In the genomic region with DNA sequence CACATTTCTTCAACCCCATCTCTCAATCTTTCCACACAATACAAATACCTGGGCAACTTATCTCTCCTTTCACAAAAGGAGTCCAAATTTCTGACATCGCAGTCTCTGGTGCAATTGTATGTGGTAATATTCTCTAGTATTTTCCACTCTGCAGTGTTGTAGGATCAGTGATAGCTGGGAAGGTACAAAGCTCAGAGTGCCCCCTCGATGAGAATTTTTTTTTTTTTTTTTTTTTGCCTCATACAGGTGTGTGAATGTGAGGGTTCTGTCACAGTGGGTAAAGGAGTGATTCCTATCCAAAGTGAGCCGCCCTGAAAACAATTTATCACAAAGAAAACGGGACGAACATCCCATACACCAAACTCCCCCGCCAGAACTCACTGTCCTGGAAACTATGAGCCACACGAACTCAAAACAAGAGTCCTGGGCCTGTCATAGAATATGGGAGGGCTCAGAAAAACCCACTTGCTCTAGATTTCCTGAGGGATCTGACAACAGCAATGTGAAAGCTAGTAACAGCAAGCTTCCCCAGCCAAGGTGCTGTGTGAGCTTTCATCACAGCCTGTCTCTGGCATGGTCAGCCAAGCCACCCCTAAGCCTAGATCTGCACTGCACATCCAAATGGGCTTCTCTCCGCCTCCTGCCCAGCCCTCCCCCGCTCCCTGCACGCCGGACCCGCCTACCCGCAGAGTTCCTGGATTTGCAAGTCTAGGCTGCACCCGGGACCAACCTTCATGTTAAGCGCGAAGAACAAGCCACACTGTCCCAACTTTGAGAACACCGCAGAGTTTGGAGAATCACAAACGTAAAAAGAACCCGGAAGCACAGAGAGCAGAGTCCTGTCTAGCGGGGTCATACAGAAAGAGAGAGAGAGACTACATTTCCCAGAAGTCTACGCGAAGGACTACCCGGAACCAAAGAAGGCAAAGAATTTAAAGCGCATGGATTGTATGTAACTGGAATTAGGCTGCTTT, we compare ENCODE assay signal across 7 mouse cellular contexts. TPM values are rescaled to one million over a fixed set of nuclear protein-coding genes. Genes with fewer than 3 reads are reported as not detected.
A peak's percentile ranks its signal among the peaks of the same experiment; 100 is the strongest.
DNase-seq lines count a peak whose midpoint lies in the region; ATAC-seq lines count a peak whose summit lies in the region.

A gene (minus strand): TSS at position 896 of the 974 bp plus-strand sequence.

- peak; percentile 98 for ATAC-seq in intestine, embryonic 16.5 days

- H3K9me3 ChIP-seq in intestine, embryonic 16.5 days (ENCODE audit: control insufficient read depth, low read length) = no peaks in the 10 kb centered on the region

- H3K4me3 ChIP-seq in intestine, embryonic 16.5 days (ENCODE audit: low read length) = peak within 1 kb of the TSS; percentile 70

- H3K36me3 ChIP-seq in intestine, embryonic 16.5 days (ENCODE audit: control insufficient read depth, insufficient read depth, low read length) = no peaks in the 10 kb centered on the region

- H3K27ac ChIP-seq in intestine, embryonic 16.5 days (ENCODE audit: low read length) = peak within 1 kb of the TSS; percentile 82

- no peaks in the 10 kb centered on the region for H3K27me3 ChIP-seq in intestine, embryonic 16.5 days (replicated peaks; ENCODE audit: control insufficient read depth, insufficient read depth, low read length)

- peak within 1 kb of the TSS; percentile 62 for H3K4me2 ChIP-seq in intestine, embryonic 16.5 days (ENCODE audit: low read depth, low read length)

- intact Hi-C loops in gastrocnemius, postnatal 36 days (cut with DNase I) = no loop called here
- intact Hi-C loops in left cerebral cortex, postnatal 25 days (cut with DNase I) = loop anchor here (1.0 to 2.0 kb wide), 2 partner anchors 30 to 58 kb away; a partner anchor contains a TSS

- H3K9ac ChIP-seq in intestine, embryonic 16.5 days (ENCODE audit: low read depth, low read length) = peak within 1 kb of the TSS; percentile 75

- DNase-seq in adrenal gland, postnatal 10 days = peak; percentile 80
- peak; percentile 82 for DNase-seq in embryo, embryonic 9.5 days (ENCODE audit: extremely low spot score)
- peak; percentile 32 to 53 for DNase-seq in gastrocnemius, postnatal 36 days
- peak; percentile 51 to 70 for DNase-seq in left cerebral cortex, postnatal 25 days (ENCODE audit: low spot score in 2 of 2)
- DNase-seq in mesoderm, embryonic 11.5 days (ENCODE audit: low read depth, low spot score) = peak; percentile 55
- peak; percentile 33 to 36 for DNase-seq in right cerebral cortex, postnatal 36 days (ENCODE audit: low spot score in 2 of 2)

- 5% methylated on average over 24 of the region's 24 CpGs for WGBS in intestine, embryonic 16.5 days

- no peaks in the 10 kb centered on the region; the same call in 1 of the 2 replicates for H3K4me1 ChIP-seq in intestine, embryonic 16.5 days (ENCODE audit: control insufficient read depth, insufficient read depth, low read length)

RNA-seq across cellular contexts. Expression of the gene that starts here (rescaled TPM):
- 1 to 10 TPM; 3.6 to 6.4 TPM for total RNA-seq in adrenal gland, postnatal 10 days (2021)
- total RNA-seq in gastrocnemius, postnatal 36 days (2021) = 1 to 10 TPM; 1.7 to 2.4 TPM
- 3.1 TPM in 2 replicates for polyA plus RNA-seq in intestine, embryonic 16.5 days (2015; fragmentation: Nextera tagmentation; extraction: Ambion mirVana)
- total RNA-seq in left cerebral cortex, postnatal 25 days (2021) = 1 to 10 TPM; 5.4 to 6.4 TPM

Comparison
In these comparisons a context has a peak if more than half of its experiments do, and no peak if none do; other contexts are left out.
1. Peak in every context shown above with its lines: DNase-seq, ATAC-seq, H3K4me3 ChIP-seq and H3K27ac ChIP-seq.